Mouse (Mus musculus) left cerebral cortex, adult 6 months (tissue): ENCODE data around the gene Rex1bd. TPM values are rescaled to one million over a fixed set of nuclear protein-coding genes. Genes with fewer than 3 reads are reported as not detected.

Experiments used
- long read RNA-seq, 2 experiments: library from polyadenylated mRNA; unstranded; transcript quantifications; one replicate each; pipeline ENCODE4 v2.0.0; 2019 to 2020
- polyA plus RNA-seq: library from polyadenylated mRNA; unstranded; fragments of <200 nt; fragmentation: Nextera tagmentation; gene quantifications from 2 replicates; pipeline ENCODE4 v1.2.3, GENCODE M21; 2021

Rex1bd gene
- 347 and 396 TPM in 2 replicates for polyA plus RNA-seq
- long read RNA-seq, experiment 1, transcript Rex1bd-201 (5 exons, 671 nt) = major isoform, 23 of 40 reads
- long read RNA-seq, experiment 1, transcript Rex1bd-207 (3 exons, 542 nt) = minor isoform, 6 of 40 reads
- long read RNA-seq, experiment 1, transcript Rex1bd-205 (4 exons, 725 nt) = minor isoform, 6 of 40 reads
- long read RNA-seq, experiment 1, partial matches to known transcripts = 2 of 40 reads
- long read RNA-seq, experiment 1, other reads (novel, unspliced or antisense) = 0 of 40 reads
- long read RNA-seq, experiment 2, transcript Rex1bd-205 (4 exons, 725 nt) = minor isoform, 28 of 284 reads
- long read RNA-seq, experiment 2, transcript Rex1bd-201 (5 exons, 671 nt) = major isoform, 150 of 284 reads
- long read RNA-seq, experiment 2, transcript Rex1bd-204 (4 exons, 632 nt) = minor isoform, 10 of 284 reads
- long read RNA-seq, experiment 2, transcript Rex1bd-207 (3 exons, 542 nt) = minor isoform, 78 of 284 reads
- long read RNA-seq, experiment 2, partial matches to known transcripts = 7 of 284 reads
- long read RNA-seq, experiment 2, other reads (novel, unspliced or antisense) = 8 of 284 reads

GRCm38 (mm10) chr8:70506328-70507026, at the start of gene Rex1bd:
Rex1bd (minus strand) TSS chr8:70506752.

GRCm38 (mm10) chr8:70539077-70539813, 32.7 kb upstream of the Rex1bd start, which contains the start of gene Ell:
Ell (plus strand) TSS chr8:70539457.

GRCm38 (mm10) chr8:70527512-70528181, 21.1 kb upstream of the Rex1bd start, which contains the start of the genes Fkbp8 and Kxd1:
Fkbp8 (plus strand) TSS chr8:70527724.
Kxd1 (minus strand) TSS chr8:70527956.

GRCm38 (mm10) chr8:70510228-70510915, 3.8 kb upstream of the Rex1bd start, which contains the start of gene Uba52:
Uba52 (minus strand) TSS chr8:70510801.

GRCm38 (mm10) chr8:70492664-70493640, 13.6 kb downstream of the Rex1bd start, which contains the start of gene Crlf1:
Crlf1 (plus strand) TSS chr8:70493158.

GRCm38 (mm10) chr8:70486941-70487520, 19.5 kb downstream of the Rex1bd start, which contains the start of gene Tmem59l:
Tmem59l (minus strand) TSS chr8:70487358.

GRCm38 (mm10) chr8:70476333-70477268, 30.0 kb downstream of the Rex1bd start, which contains the start of gene Klhl26:
Klhl26 (minus strand) TSS chr8:70476968.

Other genes starting within 250 kb of the Rex1bd start
- gene Homer3, start 223.9 kb downstream of the Rex1bd start, polyA plus RNA-seq = 2.0 and 6.7 TPM in 2 replicates
- 21.0 and 26.7 TPM in 2 replicates for gene Ddx49, start 204.3 kb downstream of the Rex1bd start, polyA plus RNA-seq
- 306 and 417 TPM in 2 replicates for gene Cope, start 204.2 kb downstream of the Rex1bd start, polyA plus RNA-seq
- gene Cers1, start 191.0 kb downstream of the Rex1bd start, polyA plus RNA-seq = 86.2 and 92.0 TPM in 2 replicates
- gene Gdf1, start 176.9 kb downstream of the Rex1bd start, polyA plus RNA-seq = 8.7 and 22.3 TPM in 2 replicates
- gene Upf1, start 153.5 kb downstream of the Rex1bd start, polyA plus RNA-seq = 4.3 and 7.7 TPM in 2 replicates
- gene Comp, start 133.2 kb downstream of the Rex1bd start, polyA plus RNA-seq = 0.23 and 0.41 TPM in 2 replicates
- 53.2 and 75.6 TPM in 2 replicates for gene Crtc1, start 67.2 kb downstream of the Rex1bd start, polyA plus RNA-seq
- gene Klhl26, start 29.8 kb downstream of the Rex1bd start, polyA plus RNA-seq = 30.8 and 37.7 TPM in 2 replicates
- 550 and 567 TPM in 2 replicates for gene Tmem59l, start 19.4 kb downstream of the Rex1bd start, polyA plus RNA-seq
- 0.81 and 2.0 TPM in 2 replicates for gene Crlf1, start 13.6 kb downstream of the Rex1bd start, polyA plus RNA-seq
- gene Uba52, start 4.0 kb upstream of the Rex1bd start, polyA plus RNA-seq = 3,921 and 4,944 TPM in 2 replicates
- gene Fkbp8, start 21.0 kb upstream of the Rex1bd start, polyA plus RNA-seq = 287 and 603 TPM in 2 replicates
- gene Kxd1, start 21.2 kb upstream of the Rex1bd start, polyA plus RNA-seq = 73.8 and 77.6 TPM in 2 replicates
- 3.9 and 9.1 TPM in 2 replicates for gene Ell, start 32.7 kb upstream of the Rex1bd start, polyA plus RNA-seq
- 36.5 and 38.4 TPM in 2 replicates for gene Isyna1, start 87.6 kb upstream of the Rex1bd start, polyA plus RNA-seq
- 88.8 and 293 TPM in 2 replicates for gene Ssbp4, start 102.1 kb upstream of the Rex1bd start, polyA plus RNA-seq
- gene Lrrc25, start 109.4 kb upstream of the Rex1bd start, polyA plus RNA-seq = 0.72 and 1.7 TPM in 2 replicates
- gene Gdf15, start 125.7 kb upstream of the Rex1bd start, polyA plus RNA-seq = 0.23 TPM in 1 of 2 replicates, not detected in the other
- 11.0 and 11.5 TPM in 2 replicates for gene Pgpep1, start 153.6 kb upstream of the Rex1bd start, polyA plus RNA-seq
- 222 and 248 TPM in 2 replicates for gene Lsm4, start 166.5 kb upstream of the Rex1bd start, polyA plus RNA-seq
- 5.3 and 148 TPM in 2 replicates for gene Jund, start 192.2 kb upstream of the Rex1bd start, polyA plus RNA-seq
- gene Iqcn, start 196.7 kb upstream of the Rex1bd start, polyA plus RNA-seq = 0.03 TPM in 1 of 2 replicates, not detected in the other
- gene Gm3336, start 211.8 kb upstream of the Rex1bd start, polyA plus RNA-seq = 0.19 and 0.25 TPM in 2 replicates
- gene Pde4c, start 217.0 kb upstream of the Rex1bd start, polyA plus RNA-seq = 0.18 and 0.60 TPM in 2 replicates
- gene Rab3a, start 247.9 kb upstream of the Rex1bd start, polyA plus RNA-seq = 895 and 1,300 TPM in 2 replicates